Mouse (Mus musculus) stomach, postnatal 0 days (tissue): Measurements from ENCODE around the gene Nt5m.

Experiments
- CTCF ChIP-seq: IDR thresholded peaks from 2 replicates; pipeline ENCODE4 v1.5.1; 2016; ENCODE audit warnings: antibody characterized with exemption, low read depth, mild to moderate bottlenecking, moderate library complexity
- EP300 ChIP-seq: optimal IDR thresholded peaks from 2 replicates; pipeline ENCODE3; 2016; ENCODE audit warnings: antibody characterized with exemption

DNA sequence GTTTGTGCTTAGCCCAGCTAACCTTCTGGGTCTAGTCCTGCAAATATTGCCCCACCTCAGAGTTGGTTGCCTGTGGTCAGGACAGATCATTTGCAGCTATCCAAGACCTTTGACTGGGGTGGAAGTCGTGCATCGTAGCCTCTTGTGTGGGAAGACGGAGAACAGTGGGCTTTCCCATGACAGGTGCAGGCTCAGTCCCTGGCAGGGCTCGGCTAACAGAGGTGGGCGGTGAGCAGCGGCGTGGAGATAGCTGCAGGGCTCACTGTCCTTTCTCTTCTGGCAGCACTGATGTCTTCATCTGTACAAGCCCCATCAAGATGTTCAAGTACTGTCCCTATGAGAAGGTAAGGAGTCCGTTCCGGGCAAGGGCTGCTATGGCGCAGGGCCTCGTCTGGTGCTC lies 21.2 kb downstream of the Nt5m start:
- TF ChIP-seq CTCF (no peak), EP300 (no peak)
